Mouse (Mus musculus) hindbrain, embryonic 14.5 days (tissue): ENCODE data around the gene 3830406C13Rik. TPM values are rescaled to one million over a fixed set of nuclear protein-coding genes. Genes with fewer than 3 reads are reported as not detected.

ENCODE experiments used
- ATAC-seq: fragments of 200-750 bp; cut with Nextera tagmentation; 2 replicates; pipeline ENCODE4 v1.8.0; 2017; ENCODE audit warnings: moderate number of reproducible peaks, mild to moderate bottlenecking, moderate TSS enrichment, moderate library complexity; ENCODE audit not compliant: low FRiP score
- DNase-seq: peaks from one replicate; pipeline ENCODE4 v3.0.0-alpha.2; 2015; ENCODE audit warnings: low spot score
- H3K27ac ChIP-seq: fragments of 300-500 bp; sonication (generic); 2 replicates; pipeline ENCODE4 v1.5.1; 2014; ENCODE audit warnings: mild to moderate bottlenecking, moderate library complexity
- H3K27me3 ChIP-seq: fragments of 300-500 bp; sonication (generic); 2 replicates; pipeline ENCODE4 v1.6.1; 2014; ENCODE audit warnings: mild to moderate bottlenecking, low read length, mixed read lengths; ENCODE audit not compliant: control insufficient read depth, insufficient read depth
- H3K36me3 ChIP-seq: fragments of 300-500 bp; sonication (generic); replicated peaks from 2 replicates; pipeline ENCODE4 v1.6.1; 2014; ENCODE audit not compliant: control insufficient read depth, insufficient read depth
- H3K4me1 ChIP-seq: fragments of 300-500 bp; sonication (generic); replicated peaks from 2 replicates; pipeline ENCODE4 v1.6.1; 2014; ENCODE audit warnings: antibody characterized with exemption, low read length, mixed read lengths; ENCODE audit not compliant: control insufficient read depth, insufficient read depth
- H3K4me2 ChIP-seq: fragments of 300-500 bp; sonication (generic); replicated peaks from 2 replicates; pipeline ENCODE4 v1.6.1; 2014; ENCODE audit warnings: mild to moderate bottlenecking, moderate library complexity
- H3K4me3 ChIP-seq: fragments of 300-500 bp; sonication (generic); replicated peaks from 2 replicates; pipeline ENCODE4 v1.5.1; 2014; ENCODE audit warnings: mild to moderate bottlenecking, low read length
- H3K9ac ChIP-seq: fragments of 300-500 bp; sonication (generic); 2 replicates; pipeline ENCODE4 v1.6.1; 2014
- H3K9me3 ChIP-seq: fragments of 300-500 bp; sonication (generic); 2 replicates; pipeline ENCODE4 v1.6.1; 2016; ENCODE audit warnings: low read length; ENCODE audit not compliant: control insufficient read depth
- WGBS: fragments of 180-500 bp; shearing (Covaris S2); extraction: QIAGEN DNeasy Blood & Tissue Kit; methylation state at CpG from one replicate; pipeline ENCODE4 v1.1.7; 2014; 5-methylcytosine and 5-hydroxymethylcytosine counted together
- polyA plus RNA-seq: library from polyadenylated mRNA; unstranded; fragments of >200 nt; fragmentation: Nextera tagmentation; extraction: Ambion mirVana; gene quantifications from 2 replicates; pipeline ENCODE4 v1.2.1, GENCODE M21; 2014

The 3830406C13Rik gene
- polyA plus RNA-seq, 1 experiment from 2014 or later, result 38.5 TPM

DNA sequence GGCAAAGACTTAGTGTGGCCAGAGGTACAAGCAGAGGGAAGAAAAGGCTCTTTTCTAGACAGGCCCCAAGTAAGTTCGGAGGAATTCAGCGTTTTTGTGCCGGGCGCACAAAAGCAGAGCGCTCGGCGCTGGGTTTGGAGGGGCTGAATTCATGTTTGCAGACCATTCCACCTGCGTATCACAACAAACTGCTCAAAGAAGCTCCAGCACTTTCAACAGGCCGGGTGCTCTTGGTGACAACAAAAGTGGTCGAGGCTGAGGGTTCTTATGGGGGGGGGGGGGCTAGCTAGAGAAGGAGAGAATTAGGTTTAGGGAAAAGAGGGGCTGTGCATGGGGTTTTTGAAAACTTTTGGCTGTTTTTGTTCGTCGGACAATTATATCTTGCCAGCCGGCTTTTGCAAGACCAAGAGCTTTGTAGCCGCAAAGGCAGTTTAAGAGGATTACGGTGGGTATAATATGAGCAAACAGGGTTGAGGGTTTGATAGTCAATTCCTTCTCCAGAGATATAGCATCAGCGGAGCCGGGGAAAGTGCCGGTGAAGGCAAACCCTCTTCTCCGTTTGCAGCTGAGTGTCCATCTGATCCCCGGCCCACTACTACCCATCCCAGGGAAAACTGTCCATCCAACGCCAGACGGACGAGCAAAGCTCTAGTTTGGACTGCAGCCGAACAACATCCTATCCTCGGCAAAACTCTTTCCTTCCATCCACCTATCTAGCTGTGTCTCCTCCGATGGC, 63.1 kb downstream of the 3830406C13Rik start:
- no peak overlapping the region for H3K27ac ChIP-seq
- H3K36me3 ChIP-seq, result no peaks in the 10 kb centered on the region
- DNase-seq (no peak), ATAC-seq (no peak)
- H3K9ac ChIP-seq, result no peak overlapping the region
- no peak overlapping the region for H3K4me3 ChIP-seq
- H3K27me3 ChIP-seq, result peaks cover 97% of the 10 kb centered on the region
- no peaks in the 10 kb centered on the region for H3K4me1 ChIP-seq
- WGBS, result 1% methylated on average over 26 of the region's 26 CpGs
- no peak overlapping the region for H3K4me2 ChIP-seq
- no peaks in the 10 kb centered on the region for H3K9me3 ChIP-seq

DNA sequence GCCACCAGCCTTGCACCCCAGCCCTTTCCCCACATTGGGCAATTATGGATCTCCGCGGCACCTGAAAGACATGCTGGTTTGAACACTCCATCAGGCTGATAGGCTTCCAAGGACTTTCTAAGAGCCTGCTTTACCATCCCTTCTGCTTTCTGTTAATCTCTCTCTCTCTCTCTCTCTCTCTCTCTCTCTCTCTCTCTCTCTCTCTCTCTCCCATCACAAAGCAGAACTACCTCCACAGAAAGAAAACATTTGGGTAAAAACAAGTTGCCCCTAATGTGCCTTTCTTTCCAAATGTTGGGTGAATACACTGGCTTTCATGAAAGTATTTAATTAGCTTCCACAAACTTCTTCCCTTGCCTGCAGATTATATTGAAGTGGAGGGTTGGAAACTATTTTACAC, 64.1 kb downstream of the 3830406C13Rik start, which contains the start of gene Fezf2:
TSS of gene Fezf2 (minus strand) at position 101 of the 400 bp plus-strand sequence.
- Histone ChIP-seq H3K4me1 (no peaks in the 10 kb centered on the region), H3K27me3 (peaks cover 98% of the 10 kb centered on the region), H3K9me3 (no peaks in the 10 kb centered on the region), H3K4me2 (no peak within 1 kb of the TSS), H3K4me3 (no peak within 1 kb of the TSS), H3K27ac (no peak within 1 kb of the TSS), H3K36me3 (no peaks in the 10 kb centered on the region), H3K9ac (no peak within 1 kb of the TSS)
- ATAC-seq (no peak), DNase-seq (no peak)
- 0% methylated on average over 2 of the region's 2 CpGs for WGBS

DNA sequence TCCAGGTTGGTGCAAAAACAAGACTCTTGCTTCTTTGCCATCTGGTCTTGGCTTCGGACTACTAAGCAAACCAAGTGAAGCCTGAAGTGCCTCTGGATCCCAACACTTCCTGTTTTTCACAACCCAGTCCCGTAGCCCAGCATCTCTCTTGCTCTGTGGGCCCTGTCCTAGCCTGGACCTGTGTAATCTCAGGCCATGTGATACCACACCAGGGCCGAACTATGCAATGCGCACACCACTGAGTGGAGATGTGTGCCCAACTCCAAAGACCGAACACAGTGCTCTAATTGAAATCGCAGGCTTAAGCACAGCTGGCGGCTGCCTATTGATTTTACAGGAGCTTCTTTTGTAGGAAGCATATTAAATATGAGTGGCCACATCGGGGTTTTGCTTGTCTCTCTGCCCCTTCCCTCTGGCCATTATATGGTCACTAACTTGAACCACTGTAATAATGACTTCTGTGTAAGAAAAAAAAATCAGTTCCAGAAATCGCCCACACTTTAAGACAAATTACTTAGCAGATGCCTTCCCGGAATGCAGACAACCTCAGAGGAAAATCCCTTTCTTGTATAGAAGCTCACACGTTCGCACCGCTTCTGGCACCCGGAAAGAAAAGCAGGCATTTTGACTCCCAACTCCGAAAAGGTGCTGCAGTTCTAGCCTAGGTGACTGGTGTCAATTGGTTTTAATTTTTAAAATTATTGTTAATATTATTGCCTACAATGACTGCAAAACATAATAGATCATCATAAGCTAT, 65.5 kb downstream of the 3830406C13Rik start:
- Histone ChIP-seq H3K4me1 (no peaks in the 10 kb centered on the region), H3K9me3 (no peaks in the 10 kb centered on the region), H3K27me3 (peaks cover 99% of the 10 kb centered on the region), H3K27ac (no peak overlapping the region), H3K4me3 (no peak overlapping the region), H3K4me2 (no peak overlapping the region), H3K9ac (no peak overlapping the region), H3K36me3 (no peaks in the 10 kb centered on the region)
- DNase-seq (no peak), ATAC-seq (no peak)
- WGBS, result 3% methylated on average over 15 of the region's 15 CpGs

DNA sequence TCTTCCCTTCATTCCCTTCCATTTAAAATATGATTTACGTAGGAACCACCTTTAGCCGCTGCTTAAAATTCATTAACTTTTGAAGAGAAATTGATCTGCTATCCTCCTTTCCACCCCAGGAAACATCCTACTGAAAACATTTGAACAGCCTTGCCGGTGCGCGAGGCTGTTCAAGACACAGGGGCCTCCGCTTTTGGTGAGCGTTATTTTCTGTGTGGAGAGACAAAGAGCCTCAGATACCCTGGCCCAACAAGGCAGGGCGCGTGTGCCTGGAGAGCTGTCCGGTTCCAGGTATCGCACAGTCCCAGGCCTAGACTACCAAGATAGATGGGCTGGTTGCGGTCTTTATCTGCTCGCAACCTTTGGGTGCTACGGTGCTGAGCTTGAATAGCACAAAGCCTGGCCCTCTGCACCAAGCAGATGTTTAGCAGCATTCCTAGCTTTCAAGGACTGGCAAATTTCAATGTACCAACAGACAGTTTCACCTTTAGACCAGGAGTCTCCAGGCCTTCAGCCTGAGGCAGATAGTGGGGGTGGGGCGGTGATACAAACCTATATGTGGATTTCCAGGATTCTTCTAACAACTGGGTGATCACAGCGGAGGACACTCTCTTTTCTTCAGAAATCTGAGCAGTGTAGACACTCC, 66.4 kb downstream of the 3830406C13Rik start:
- no peak overlapping the region for H3K4me3 ChIP-seq
- H3K36me3 ChIP-seq, result no peaks in the 10 kb centered on the region
- H3K4me1 ChIP-seq, result no peaks in the 10 kb centered on the region
- no peak for DNase-seq
- no peaks in the 10 kb centered on the region for H3K9me3 ChIP-seq
- no peak for ATAC-seq
- H3K27ac ChIP-seq, result no peak overlapping the region
- peaks cover 98% of the 10 kb centered on the region for H3K27me3 ChIP-seq
- H3K9ac ChIP-seq, result no peak overlapping the region
- no peak overlapping the region for H3K4me2 ChIP-seq
- WGBS, result 4% methylated on average over 16 of the region's 16 CpGs

Other genes with a start within 250 kb of the 3830406C13Rik start
- gene Gm49355, start 197 bp upstream of the 3830406C13Rik start, polyA plus RNA-seq, result 0.10 and 0.12 TPM in 2 replicates
- gene Fezf2, start 64.0 kb downstream of the 3830406C13Rik start, polyA plus RNA-seq, result not detected in 2 replicates